Mouse (Mus musculus) bone marrow macrophage, adult 2 months (primary cell): ENCODE data around the gene Psma3.

Experiments
- CTCF ChIP-seq: IDR thresholded peaks from 2 replicates; pipeline ENCODE4 v1.5.1; 2012; ENCODE audit warnings: low read depth, mild to moderate bottlenecking, low read length, moderate library complexity
- POLR2A ChIP-seq: IDR thresholded peaks from 2 replicates; pipeline ENCODE4 v1.6.1; 2012; ENCODE audit warnings: mild to moderate bottlenecking, low read depth, low read length, borderline replicate concordance

DNA sequence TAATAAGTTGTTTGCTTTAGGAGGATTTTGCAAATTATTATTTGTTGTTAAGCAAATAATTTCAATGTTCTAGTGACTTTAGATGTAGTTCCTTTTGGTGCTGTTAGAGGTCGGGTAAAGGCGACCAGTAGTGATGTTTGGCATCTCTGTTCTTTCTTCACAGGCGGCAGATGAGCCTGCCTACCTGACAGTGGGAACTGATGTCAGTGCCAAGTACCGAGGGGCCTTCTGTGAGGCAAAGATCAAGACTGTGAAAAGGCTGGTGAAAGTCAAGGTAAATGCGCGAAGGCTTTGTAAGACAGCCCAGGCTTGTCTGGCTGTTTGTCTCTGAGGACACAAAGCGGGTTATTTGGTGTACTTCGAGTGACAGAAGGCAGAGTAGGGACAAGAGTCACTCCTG is 44.8 kb downstream of the Psma3 start:
- TF ChIP-seq CTCF (no peak), POLR2A (no peak)
